Mouse (Mus musculus) yolk sac, embryonic 10.5 days (tissue): ENCODE results near the gene Ap4s1.

Experiments
- DNase-seq: peaks from one replicate; pipeline ENCODE4 v3.0.0-alpha.2; 2017; ENCODE audit warnings: low spot score

Ap4s1 gene

DNA sequence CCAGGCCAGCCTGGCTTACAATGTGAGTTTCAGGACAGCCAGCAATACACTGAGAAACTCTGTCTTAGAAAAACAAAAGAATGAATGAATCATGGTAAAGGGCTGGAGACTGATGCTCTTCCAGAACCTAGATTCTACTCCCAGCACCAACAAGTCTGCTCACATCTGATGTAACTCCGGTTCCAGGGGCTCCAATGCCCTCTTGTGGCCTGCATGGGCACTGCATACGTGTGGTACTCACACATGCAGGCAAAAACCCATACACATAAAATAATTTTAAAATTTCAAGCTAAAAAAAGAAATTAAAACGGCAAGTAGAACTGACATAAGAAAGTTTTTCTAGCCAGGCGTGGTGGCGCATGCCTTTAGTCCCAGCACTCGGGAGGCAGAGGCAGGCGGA is 94.0 kb downstream of the Ap4s1 start:
- no peak for DNase-seq
